Mouse (Mus musculus) CH12F3 (cell line): ENCODE measurements around the gene Maml2.

Source experiments
- in situ Hi-C: fragments of 300-500 bp; cut with MboI; formaldehyde crosslinking; loops from 2 replicates; pipeline ENCODE4 v1.14.3; 2020; ENCODE audit warnings: low sequenced_read_pairs

The Maml2 gene

GRCm38 (mm10) chr9:13563475-13564414 is 266.0 kb downstream of the Maml2 start:
- in situ Hi-C loops, result no loop called here

- in situ Hi-C loops, result no loop called here
Observed at GRCm38 (mm10) chr9:13565343-13566019, 267.7 kb downstream of the Maml2 start.

GRCm38 (mm10) chr9:13566154-13566885 is 268.6 kb downstream of the Maml2 start:
- in situ Hi-C loops, result no loop called here

- in situ Hi-C loops, result no loop called here
Observed at GRCm38 (mm10) chr9:13569023-13569422, 271.3 kb downstream of the Maml2 start.

GRCm38 (mm10) chr9:13572847-13573246 is 275.1 kb downstream of the Maml2 start:
- in situ Hi-C loops, result no loop called here

- in situ Hi-C loops, result no loop called here
Observed at GRCm38 (mm10) chr9:13574059-13574458, 276.3 kb downstream of the Maml2 start.

- in situ Hi-C loops, result no loop called here
Observed at GRCm38 (mm10) chr9:13574913-13575312, 277.2 kb downstream of the Maml2 start.

GRCm38 (mm10) chr9:13577150-13577549 is 279.4 kb downstream of the Maml2 start:
- in situ Hi-C loops, result no loop called here

- in situ Hi-C loops, result no loop called here
Observed at GRCm38 (mm10) chr9:13581184-13581583, 283.4 kb downstream of the Maml2 start.

- in situ Hi-C loops, result no loop called here
Observed at GRCm38 (mm10) chr9:13583952-13584351, 286.2 kb downstream of the Maml2 start.

GRCm38 (mm10) chr9:13584435-13584834 is 286.7 kb downstream of the Maml2 start:
- in situ Hi-C loops, result no loop called here

GRCm38 (mm10) chr9:13587085-13587933 is 289.6 kb downstream of the Maml2 start:
- in situ Hi-C loops, result no loop called here

GRCm38 (mm10) chr9:13588786-13589185 is 291.0 kb downstream of the Maml2 start:
- in situ Hi-C loops, result no loop called here

- in situ Hi-C loops, result no loop called here
Observed at GRCm38 (mm10) chr9:13592701-13593100, 294.9 kb downstream of the Maml2 start.

- in situ Hi-C loops, result no loop called here
Observed at GRCm38 (mm10) chr9:13597736-13598135, 300.0 kb downstream of the Maml2 start.

- in situ Hi-C loops, result no loop called here
Observed at GRCm38 (mm10) chr9:13598596-13599333, 301.0 kb downstream of the Maml2 start.

- in situ Hi-C loops, result no loop called here
Observed at GRCm38 (mm10) chr9:13599334-13599614, 301.5 kb downstream of the Maml2 start.

- in situ Hi-C loops, result no loop called here
Observed at GRCm38 (mm10) chr9:13599800-13600199, 302.0 kb downstream of the Maml2 start.

- in situ Hi-C loops, result no loop called here
Observed at GRCm38 (mm10) chr9:13601729-13602128, 304.0 kb downstream of the Maml2 start.
